25 mouse cellular contexts compared by ENCODE assay signal in the genomic region with DNA sequence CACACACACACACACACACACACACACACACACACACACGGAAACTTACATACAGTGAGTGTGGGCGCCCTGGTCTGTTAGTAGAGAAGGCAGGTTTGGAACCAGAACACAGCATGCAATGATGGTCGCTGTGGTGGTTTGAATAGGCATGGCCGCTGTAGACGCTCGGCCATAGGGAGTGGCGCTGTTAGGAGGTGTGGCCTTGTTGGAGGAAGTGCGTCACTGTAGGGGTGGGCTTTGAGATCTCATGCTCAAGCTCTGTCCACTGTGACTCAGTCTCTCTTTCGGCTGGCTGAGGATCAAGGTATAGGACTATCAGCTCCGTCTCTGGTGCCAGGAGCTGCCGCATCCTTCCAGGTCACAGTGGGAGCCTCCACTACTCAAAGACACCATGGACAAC. TPM values are rescaled to one million over a fixed set of nuclear protein-coding genes. Genes with fewer than 3 reads are reported as not detected.
DNase-seq lines count a peak whose midpoint lies in the region; ATAC-seq and TF ChIP-seq lines count a peak whose summit lies in the region.
"Had no signal": no experiment of that assay in that cellular context is flagged by ENCODE, and none has a peak within 500 bp of the region (broad histone marks: within the 10 kb centered on the region; RNA-seq: fewer than 3 reads in every experiment).

No protein-coding gene starts in this region.

- no peak for DNase-seq in testis, postnatal 14 days (ENCODE audit: low spot score)
- DNase-seq in ES-CJ7 (ENCODE audit: low read depth, low spot score) (peak; percentile 85), R1 (ENCODE audit: low read depth, low spot score) (peak; percentile 94)
- DNase-seq in urinary bladder, adult 18-20 months (ENCODE audit: low spot score in 2 of 2) = no peak
- DNase-seq in left cerebral cortex, postnatal 4 days = no peak
- DNase-seq: adrenal gland, adult 8-10 months; adrenal gland, postnatal 14 days; B cell, adult 2 months; cerebellum, adult 11-12 months; cerebellum, adult 2 months; cerebellum, adult 9-10 months; cerebellum, postnatal 10 days; cerebellum, postnatal 25 days had no signal

- intact Hi-C loops in left cerebral cortex, postnatal 4 days (cut with DNase I) = no loop called here

- H3K27me3 ChIP-seq in testis, adult 2 months (ENCODE audit: control insufficient read depth, insufficient read depth, low read length) = no peaks in the 10 kb centered on the region
- H3K27me3 ChIP-seq in midbrain, embryonic 16.5 days (ENCODE audit: control insufficient read depth, insufficient read depth, low read depth, low read length) = no peaks in the 10 kb centered on the region
- H3K27me3 ChIP-seq: CH12.LX; embryonic facial prominence, embryonic 12.5 days; forebrain, embryonic 12.5 days; Patski had no signal

- no peaks in the 10 kb centered on the region for H3K9me3 ChIP-seq in midbrain, embryonic 16.5 days (replicated peaks; ENCODE audit: control insufficient read depth, low read length, poor library complexity, severe bottlenecking)
- H3K9me3 ChIP-seq: embryonic facial prominence, embryonic 10.5 days; embryonic facial prominence, embryonic 12.5 days; forebrain, embryonic 12.5 days had no signal

- no peak overlapping the region for H3K9ac ChIP-seq in midbrain, embryonic 16.5 days (ENCODE audit: low read depth, low read length)
- H3K9ac ChIP-seq: embryonic facial prominence, embryonic 12.5 days; forebrain, embryonic 12.5 days had no signal

- H3K4me2 ChIP-seq in midbrain, embryonic 16.5 days (ENCODE audit: low read length) = no peak overlapping the region
- H3K4me2 ChIP-seq: embryonic facial prominence, embryonic 12.5 days; forebrain, embryonic 12.5 days had no signal

- no peak for ATAC-seq in midbrain, embryonic 16.5 days
- ATAC-seq: activated CD4-positive, CD25-positive, alpha-beta regulatory T cell, adult 4 months; CD4-positive, CD25-positive, alpha-beta regulatory T cell, adult 4 months; forebrain, embryonic 14.5 days; forebrain, embryonic 16.5 days; Patski had no signal

- peak overlapping the region; percentile 22 for H3K27ac ChIP-seq in testis, adult 2 months (ENCODE audit: control insufficient read depth, insufficient read depth, low read depth, low read length)
- no peak overlapping the region for H3K27ac ChIP-seq in midbrain, embryonic 16.5 days (ENCODE audit: low read length)
- H3K27ac ChIP-seq: embryonic facial prominence, embryonic 10.5 days; embryonic facial prominence, embryonic 12.5 days; forebrain, embryonic 12.5 days had no signal

- H3K4me3 ChIP-seq in testis, adult 2 months (ENCODE audit: control insufficient read depth, low read depth, low read length) = peak overlapping the region; percentile 79
- no peak overlapping the region for H3K4me3 ChIP-seq in midbrain, embryonic 16.5 days (ENCODE audit: low read depth, low read length)
- H3K4me3 ChIP-seq: embryonic facial prominence, embryonic 10.5 days; embryonic facial prominence, embryonic 12.5 days; forebrain, embryonic 12.5 days had no signal

- H3K36me3 ChIP-seq in testis, adult 2 months (ENCODE audit: control insufficient read depth, insufficient read depth, low read length) = no peaks in the 10 kb centered on the region
- no peaks in the 10 kb centered on the region for H3K36me3 ChIP-seq in midbrain, embryonic 16.5 days (ENCODE audit: control insufficient read depth, insufficient read depth, low read length)
- H3K36me3 ChIP-seq: embryonic facial prominence, embryonic 10.5 days; embryonic facial prominence, embryonic 12.5 days; forebrain, embryonic 12.5 days; G1E had no signal

- H3K4me1 ChIP-seq in testis, adult 2 months (ENCODE audit: control insufficient read depth, insufficient read depth, low read length) = no peaks in the 10 kb centered on the region
- no peaks in the 10 kb centered on the region for H3K4me1 ChIP-seq in midbrain, embryonic 16.5 days (ENCODE audit: control insufficient read depth, insufficient read depth, low read length)
- H3K4me1 ChIP-seq: embryonic facial prominence, embryonic 10.5 days; embryonic facial prominence, embryonic 12.5 days; forebrain, embryonic 12.5 days had no signal

- TF ChIP-seq POLR2A in testis, adult 2 months (IDR thresholded peaks at IDR 0.05; ENCODE audit: control insufficient read depth, low read depth, low read length) = peak; percentile 93

- no peak for TF ChIP-seq CTCF in testis, adult 2 months (IDR thresholded peaks at IDR 0.05; ENCODE audit: control insufficient read depth, insufficient read depth, insufficient replicate concordance, low read depth, low read length)

- 97% methylated on average over 11 of the region's 11 CpGs for WGBS in midbrain, embryonic 16.5 days

RNA-seq across cellular contexts. Expression of gene Pmepa1, which starts 14.6 kb away (rescaled TPM):
- polyA plus RNA-seq in testis, adult 2 months (2012; rRNA removed) = 2.6 and 3.2 TPM in 2 replicates
- 10 to 100 TPM; 32.7 to 45.3 TPM for total RNA-seq in left cerebral cortex, postnatal 4 days (2021)
- polyA plus RNA-seq in midbrain, embryonic 16.5 days (2015; fragmentation: Nextera tagmentation; extraction: Ambion mirVana) = 3.4 and 4.5 TPM in 2 replicates
- polyA plus RNA-seq: G1E had no signal

Comparison
In these comparisons a context has a peak if more than half of its experiments do, and no peak if none do; other contexts are left out.
1. DNase-seq: peak in ES-CJ7 (single experiment) and R1 (single experiment); none in testis, postnatal 14 days (single experiment), urinary bladder, adult 18-20 months (0 of 2) and left cerebral cortex, postnatal 4 days (single experiment).